Mouse (Mus musculus): Measurements from ENCODE around the gene Rnaseh2b.

Rnaseh2b gene

GRCm38 (mm10) chr14:62353793-62354192 lies 61.4 kb downstream of the Rnaseh2b start:
- in situ Hi-C loops (cut with MboI; ENCODE audit: low sequenced_read_pairs), result no loop called here

GRCm38 (mm10) chr14:62355201-62355600 lies 62.8 kb downstream of the Rnaseh2b start:
- in situ Hi-C loops (cut with MboI; ENCODE audit: low sequenced_read_pairs), result no loop called here

- in situ Hi-C loops (cut with MboI; ENCODE audit: low sequenced_read_pairs), result no loop called here
Measured at GRCm38 (mm10) chr14:62361263-62361980, 69.0 kb downstream of the Rnaseh2b start.

GRCm38 (mm10) chr14:62363774-62364173 lies 71.4 kb downstream of the Rnaseh2b start:
- in situ Hi-C loops (cut with MboI; ENCODE audit: low sequenced_read_pairs), result no loop called here

- in situ Hi-C loops (cut with MboI; ENCODE audit: low sequenced_read_pairs), result no loop called here
Measured at GRCm38 (mm10) chr14:62370819-62371218, 78.4 kb downstream of the Rnaseh2b start.

- in situ Hi-C loops (cut with MboI; ENCODE audit: low sequenced_read_pairs), result no loop called here
Measured at GRCm38 (mm10) chr14:62374001-62374400, 81.6 kb downstream of the Rnaseh2b start.

- in situ Hi-C loops (cut with MboI; ENCODE audit: low sequenced_read_pairs), result no loop called here
Measured at GRCm38 (mm10) chr14:62375694-62376093, 83.3 kb downstream of the Rnaseh2b start.

- in situ Hi-C loops (cut with MboI; ENCODE audit: low sequenced_read_pairs), result no loop called here
Measured at GRCm38 (mm10) chr14:62376115-62376514, 83.7 kb downstream of the Rnaseh2b start.

GRCm38 (mm10) chr14:62379391-62379790 lies 87.0 kb downstream of the Rnaseh2b start:
- in situ Hi-C loops (cut with MboI; ENCODE audit: low sequenced_read_pairs), result no loop called here

GRCm38 (mm10) chr14:62380606-62381005 lies 88.2 kb downstream of the Rnaseh2b start:
- in situ Hi-C loops (cut with MboI; ENCODE audit: low sequenced_read_pairs), result no loop called here

GRCm38 (mm10) chr14:62383109-62383508 lies 90.7 kb downstream of the Rnaseh2b start:
- in situ Hi-C loops (cut with MboI; ENCODE audit: low sequenced_read_pairs), result no loop called here

- in situ Hi-C loops (cut with MboI; ENCODE audit: low sequenced_read_pairs), result no loop called here
Measured at GRCm38 (mm10) chr14:62383786-62384299, 91.5 kb downstream of the Rnaseh2b start.

GRCm38 (mm10) chr14:62389064-62389728 lies 96.8 kb downstream of the Rnaseh2b start:
- in situ Hi-C loops (cut with MboI; ENCODE audit: low sequenced_read_pairs), result no loop called here

GRCm38 (mm10) chr14:62389729-62390536 lies 97.5 kb downstream of the Rnaseh2b start:
- in situ Hi-C loops (cut with MboI; ENCODE audit: low sequenced_read_pairs), result no loop called here

- in situ Hi-C loops (cut with MboI; ENCODE audit: low sequenced_read_pairs), result no loop called here
Measured at GRCm38 (mm10) chr14:62392754-62393153, 100.4 kb downstream of the Rnaseh2b start.

- in situ Hi-C loops (cut with MboI; ENCODE audit: low sequenced_read_pairs), result no loop called here
Measured at GRCm38 (mm10) chr14:62395346-62395745, 103.0 kb downstream of the Rnaseh2b start.

- in situ Hi-C loops (cut with MboI; ENCODE audit: low sequenced_read_pairs), result no loop called here
Measured at GRCm38 (mm10) chr14:62416007-62416741, 123.8 kb downstream of the Rnaseh2b start.

GRCm38 (mm10) chr14:62416742-62417134 lies 124.3 kb downstream of the Rnaseh2b start:
- in situ Hi-C loops (cut with MboI; ENCODE audit: low sequenced_read_pairs), result no loop called here

- in situ Hi-C loops (cut with MboI; ENCODE audit: low sequenced_read_pairs), result no loop called here
Measured at GRCm38 (mm10) chr14:62417501-62417900, 125.1 kb downstream of the Rnaseh2b start.

GRCm38 (mm10) chr14:62422265-62422664 lies 129.9 kb downstream of the Rnaseh2b start:
- in situ Hi-C loops (cut with MboI; ENCODE audit: low sequenced_read_pairs), result no loop called here

Measured in CH12F3 (cell line).